Mouse (Mus musculus) lung, embryonic 14.5 days (tissue): Measurements from ENCODE around the gene Fgfr2. TPM values are rescaled to one million over a fixed set of nuclear protein-coding genes. Genes with fewer than 3 reads are reported as not detected.
A peak's percentile ranks its signal among the peaks of the same experiment; 100 is the strongest.

Source experiments
- ATAC-seq: fragments of 200-750 bp; cut with Nextera tagmentation; 2 replicates; pipeline ENCODE4 v1.8.0; 2017; ENCODE audit warnings: mild to moderate bottlenecking, moderate TSS enrichment, moderate library complexity; ENCODE audit not compliant: insufficient read depth
- DNase-seq: peaks from one replicate; pipeline ENCODE4 v3.0.0-alpha.2; 2015
- H3K27ac ChIP-seq: fragments of 300-500 bp; sonication (generic); 2 replicates; pipeline ENCODE4 v1.5.1; 2014; ENCODE audit warnings: low read depth, mild to moderate bottlenecking, moderate library complexity
- H3K27me3 ChIP-seq: fragments of 300-500 bp; sonication (generic); 2 replicates; pipeline ENCODE4 v1.6.1; 2014; ENCODE audit warnings: low read length, control low read depth; ENCODE audit not compliant: insufficient read depth
- H3K36me3 ChIP-seq: fragments of 300-500 bp; sonication (generic); 2 replicates; pipeline ENCODE4 v1.6.1; 2014; ENCODE audit warnings: control low read depth; ENCODE audit not compliant: insufficient read depth
- H3K4me1 ChIP-seq: fragments of 300-500 bp; sonication (generic); 2 replicates; pipeline ENCODE4 v1.6.1; 2014; ENCODE audit warnings: antibody characterized with exemption, control low read depth; ENCODE audit not compliant: insufficient read depth
- H3K4me2 ChIP-seq: fragments of 300-500 bp; sonication (generic); 2 replicates; pipeline ENCODE4 v1.6.1; 2014; ENCODE audit warnings: mild to moderate bottlenecking
- H3K4me3 ChIP-seq: fragments of 300-500 bp; sonication (generic); 2 replicates; pipeline ENCODE4 v1.5.1; 2014; ENCODE audit warnings: low read depth, low read length
- H3K9ac ChIP-seq: fragments of 300-500 bp; sonication (generic); 2 replicates; pipeline ENCODE4 v1.6.1; 2014
- H3K9me3 ChIP-seq: fragments of 300-500 bp; sonication (generic); 2 replicates; pipeline ENCODE4 v1.6.1; 2016; ENCODE audit warnings: low read depth, low read length, control low read depth
- CTCF ChIP-seq: IDR thresholded peaks from 2 replicates; pipeline ENCODE4 v1.5.1; 2016; ENCODE audit warnings: antibody characterized with exemption, low read depth
- WGBS: fragments of 180-500 bp; shearing (Covaris S2); extraction: QIAGEN DNeasy Blood & Tissue Kit; methylation state at CpG from one replicate; pipeline ENCODE4 v1.1.7; 2014; 5-methylcytosine and 5-hydroxymethylcytosine counted together
- polyA plus RNA-seq: library from polyadenylated mRNA; unstranded; fragments of >200 nt; fragmentation: Nextera tagmentation; extraction: Ambion mirVana; gene quantifications from 2 replicates; pipeline ENCODE4 v1.2.1, GENCODE M21; 2014

Fgfr2 gene
- polyA plus RNA-seq, 1 experiment from 2014 or later, result 179 TPM

- ATAC-seq (no peak), DNase-seq (peak; percentile 50)
- H3K4me2 ChIP-seq, result no peak overlapping the region
- 46% methylated on average over 7 of the region's 7 CpGs for WGBS
- H3K9ac ChIP-seq, result no peak overlapping the region
- H3K4me3 ChIP-seq, result no peak overlapping the region
- no peaks in the 10 kb centered on the region for H3K27me3 ChIP-seq
- H3K36me3 ChIP-seq, result no peaks in the 10 kb centered on the region
- TF ChIP-seq CTCF, result no peak
- H3K4me1 ChIP-seq, result no peaks in the 10 kb centered on the region
- no peaks in the 10 kb centered on the region for H3K9me3 ChIP-seq
- H3K27ac ChIP-seq, result no peak overlapping the region
Measured at GRCm38 (mm10) chr7:132894841-132895555, 228.2 kb downstream of the Fgfr2 start.

- no peaks in the 10 kb centered on the region for H3K4me1 ChIP-seq
- no peak for DNase-seq
- no peaks in the 10 kb centered on the region for H3K27me3 ChIP-seq
- no peak overlapping the region for H3K27ac ChIP-seq
- H3K9ac ChIP-seq, result no peak overlapping the region
- H3K4me2 ChIP-seq, result no peak overlapping the region
- 89% methylated on average over 1 of the region's 1 CpGs for WGBS
- H3K4me3 ChIP-seq, result no peak overlapping the region
- no peaks in the 10 kb centered on the region for H3K36me3 ChIP-seq
- TF ChIP-seq CTCF, result no peak
- ATAC-seq, result no peak
- H3K9me3 ChIP-seq, result no peaks in the 10 kb centered on the region
Measured at GRCm38 (mm10) chr7:132893336-132893735, 229.8 kb downstream of the Fgfr2 start.

- Histone ChIP-seq H3K9me3 (no peaks in the 10 kb centered on the region), H3K27me3 (no peaks in the 10 kb centered on the region), H3K36me3 (no peaks in the 10 kb centered on the region), H3K4me2 (no peak overlapping the region), H3K4me1 (no peaks in the 10 kb centered on the region), H3K4me3 (no peak overlapping the region), H3K9ac (no peak overlapping the region), H3K27ac (no peak overlapping the region)
- DNase-seq (no peak), ATAC-seq (no peak)
- no peak for TF ChIP-seq CTCF
- 55% methylated on average over 7 of the region's 7 CpGs for WGBS
Measured at GRCm38 (mm10) chr7:132892806-132893205, 230.3 kb downstream of the Fgfr2 start.

- no peaks in the 10 kb centered on the region for H3K27me3 ChIP-seq
- 54% methylated on average over 4 of the region's 4 CpGs for WGBS
- no peak for ATAC-seq
Measured at GRCm38 (mm10) chr7:132892311-132892661, 230.9 kb downstream of the Fgfr2 start.

GRCm38 (mm10) chr7:132891561-132892310 is 231.4 kb downstream of the Fgfr2 start:
- Histone ChIP-seq H3K27me3 (no peaks in the 10 kb centered on the region), H3K4me1 (no peaks in the 10 kb centered on the region), H3K9ac (no peak overlapping the region), H3K4me3 (no peak overlapping the region), H3K4me2 (no peak overlapping the region), H3K36me3 (no peaks in the 10 kb centered on the region), H3K27ac (no peak overlapping the region), H3K9me3 (no peaks in the 10 kb centered on the region)
- no peak for DNase-seq
- 72% methylated on average over 5 of the region's 5 CpGs for WGBS
- ATAC-seq, result no peak
- no peak for TF ChIP-seq CTCF

More at GRCm38 (mm10) chr7:132892311-132892661, 230.9 kb downstream of the Fgfr2 start:
- Histone ChIP-seq H3K27ac (no peak overlapping the region), H3K4me3 (no peak overlapping the region), H3K36me3 (no peaks in the 10 kb centered on the region), H3K9ac (no peak overlapping the region), H3K4me2 (no peak overlapping the region), H3K9me3 (no peaks in the 10 kb centered on the region), H3K4me1 (no peaks in the 10 kb centered on the region)
- no peak for TF ChIP-seq CTCF
- DNase-seq, result no peak

GRCm38 (mm10) chr7:132890201-132890600 is 232.9 kb downstream of the Fgfr2 start:
- H3K27me3 ChIP-seq, result no peaks in the 10 kb centered on the region
- no peak overlapping the region for H3K9ac ChIP-seq
- no peak overlapping the region for H3K27ac ChIP-seq
- H3K9me3 ChIP-seq, result no peaks in the 10 kb centered on the region
- no peak for DNase-seq
- no peaks in the 10 kb centered on the region for H3K36me3 ChIP-seq
- TF ChIP-seq CTCF, result no peak
- ATAC-seq, result no peak
- H3K4me3 ChIP-seq, result no peak overlapping the region
- WGBS, result 85% methylated on average over 5 of the region's 5 CpGs
- H3K4me1 ChIP-seq, result no peaks in the 10 kb centered on the region
- H3K4me2 ChIP-seq, result no peak overlapping the region

- ATAC-seq, result no peak
Measured at GRCm38 (mm10) chr7:132889691-132890090, 233.5 kb downstream of the Fgfr2 start.

More at GRCm38 (mm10) chr7:132889691-132890090, 233.5 kb downstream of the Fgfr2 start:
- H3K36me3 ChIP-seq, result 0 out of 2 replicates have a peak, but pooled peaks cover under 1% of the 10 kb centered on the region
- H3K9me3 ChIP-seq, result no peaks in the 10 kb centered on the region
- H3K27ac ChIP-seq, result no peak overlapping the region
- no peak overlapping the region for H3K4me2 ChIP-seq
- H3K4me3 ChIP-seq, result no peak overlapping the region
- 93% methylated on average over 8 of the region's 8 CpGs for WGBS
- no peak overlapping the region for H3K9ac ChIP-seq
- no peaks in the 10 kb centered on the region for H3K4me1 ChIP-seq
- TF ChIP-seq CTCF, result no peak
- H3K27me3 ChIP-seq, result no peaks in the 10 kb centered on the region
- DNase-seq, result no peak
